Mouse (Mus musculus) intestine, postnatal 0 days (tissue): Measurements from ENCODE around the gene Psmb3. TPM values are rescaled to one million over a fixed set of nuclear protein-coding genes. Genes with fewer than 3 reads are reported as not detected.

Experiments used
- ATAC-seq: fragments of 200-750 bp; cut with Nextera tagmentation; 2 replicates; pipeline ENCODE4 v1.8.0; 2017; ENCODE audit warnings: mild to moderate bottlenecking, moderate TSS enrichment, moderate library complexity
- H3K27ac ChIP-seq: fragments of 300-500 bp; sonication (generic); 2 replicates; pipeline ENCODE4 v1.5.1; 2014; ENCODE audit warnings: mild to moderate bottlenecking, low read depth, low read length, moderate library complexity
- H3K27me3 ChIP-seq: fragments of 300-500 bp; sonication (generic); replicated peaks from 2 replicates; pipeline ENCODE4 v1.6.1; 2014; ENCODE audit warnings: low read length, mixed read lengths; ENCODE audit not compliant: control insufficient read depth, insufficient read depth
- H3K36me3 ChIP-seq: fragments of 300-500 bp; sonication (generic); 2 replicates; pipeline ENCODE4 v1.6.1; 2014; ENCODE audit warnings: mild to moderate bottlenecking, moderate library complexity; ENCODE audit not compliant: control insufficient read depth, insufficient read depth
- H3K4me1 ChIP-seq: fragments of 300-500 bp; sonication (generic); replicated peaks from 2 replicates; pipeline ENCODE4 v1.6.1; 2014; ENCODE audit warnings: antibody characterized with exemption, low read length, mixed read lengths; ENCODE audit not compliant: control insufficient read depth, insufficient read depth
- H3K4me2 ChIP-seq: fragments of 300-500 bp; sonication (generic); replicated peaks from 2 replicates; pipeline ENCODE4 v1.6.1; 2014; ENCODE audit warnings: low read depth, mild to moderate bottlenecking, moderate library complexity
- H3K4me3 ChIP-seq: fragments of 300-500 bp; sonication (generic); 2 replicates; pipeline ENCODE4 v1.5.1; 2014; ENCODE audit warnings: low read depth, low read length
- H3K9ac ChIP-seq: fragments of 300-500 bp; sonication (generic); 2 replicates; pipeline ENCODE4 v1.6.1; 2014; ENCODE audit warnings: mild to moderate bottlenecking, low read depth, low read length
- H3K9me3 ChIP-seq: fragments of 300-500 bp; sonication (generic); 2 replicates; pipeline ENCODE4 v1.6.1; 2016; ENCODE audit warnings: mixed run types; ENCODE audit not compliant: control insufficient read depth
- CTCF ChIP-seq: sonication (generic); IDR thresholded peaks from 2 replicates; pipeline ENCODE4 v1.5.1; 2016; ENCODE audit warnings: low read depth, mild to moderate bottlenecking, control low read depth, antibody characterized with exemption, moderate library complexity
- WGBS: fragments of 180-500 bp; shearing (Covaris S2); extraction: QIAGEN DNeasy Blood & Tissue Kit; methylation state at CpG from one replicate; pipeline ENCODE4 v1.1.7; 2014; 5-methylcytosine and 5-hydroxymethylcytosine counted together
- polyA plus RNA-seq: library from polyadenylated mRNA; unstranded; fragments of >200 nt; fragmentation: Nextera tagmentation; extraction: Ambion mirVana; gene quantifications from 2 replicates; pipeline ENCODE4 v1.2.1, GENCODE M21; 2015

Gene Psmb3
- polyA plus RNA-seq, 1 experiment from 2014 or later: 439 TPM

GRCm38 (mm10) chr11:97714356-97714755, 11.2 kb downstream of the Psmb3 start:
- WGBS: 94% methylated on average over 3 of the region's 3 CpGs
- Histone ChIP-seq H3K4me1 (no peaks in the 10 kb centered on the region), H3K27me3 (no peaks in the 10 kb centered on the region), H3K4me2 (no peak overlapping the region), H3K9ac (no peak overlapping the region), H3K4me3 (no peak overlapping the region), H3K27ac (no peak overlapping the region), H3K36me3 (peaks cover 48% of the 10 kb centered on the region), H3K9me3 (no peaks in the 10 kb centered on the region)
- ATAC-seq: no peak
- peak; percentile 52 for TF ChIP-seq CTCF

- Histone ChIP-seq H3K4me1 (no peaks in the 10 kb centered on the region), H3K9ac (no peak overlapping the region), H3K27ac (no peak overlapping the region), H3K9me3 (no peaks in the 10 kb centered on the region), H3K27me3 (no peaks in the 10 kb centered on the region), H3K36me3 (peaks cover 55% of the 10 kb centered on the region), H3K4me3 (no peak overlapping the region), H3K4me2 (no peak overlapping the region)
- no peak for ATAC-seq
- WGBS: 85% methylated on average over 14 of the region's 14 CpGs
- TF ChIP-seq CTCF: no peak
These were observed 11.9 kb downstream of the Psmb3 start for GRCm38 (mm10) chr11:97714784-97715760.

DNA sequence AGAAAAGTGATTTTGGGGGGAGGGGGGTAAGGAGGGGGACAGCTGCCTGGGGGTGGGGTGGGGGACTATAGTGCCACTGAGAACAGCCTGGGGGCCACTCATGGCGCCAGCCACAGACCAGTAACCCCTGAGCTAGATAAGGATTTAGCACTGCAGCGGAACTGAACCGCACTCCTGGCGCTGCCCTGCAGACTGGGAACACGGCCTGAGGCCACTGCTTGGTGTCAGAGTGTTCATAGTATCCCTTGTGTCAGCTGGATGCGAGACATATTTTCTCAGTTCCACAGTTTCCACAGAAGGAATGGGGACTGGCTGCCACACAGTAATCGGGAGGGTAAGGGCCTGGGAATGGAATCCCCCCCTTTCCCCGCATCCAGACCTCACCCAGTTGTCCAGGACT, 12.8 kb downstream of the Psmb3 start:
- no peak for TF ChIP-seq CTCF
- Histone ChIP-seq H3K9ac (no peak overlapping the region), H3K9me3 (no peaks in the 10 kb centered on the region), H3K27me3 (no peaks in the 10 kb centered on the region), H3K4me3 (no peak overlapping the region), H3K4me1 (no peaks in the 10 kb centered on the region), H3K4me2 (no peak overlapping the region), H3K36me3 (peaks cover 64% of the 10 kb centered on the region), H3K27ac (no peak overlapping the region)
- ATAC-seq: no peak
- WGBS: 87% methylated on average over 8 of the region's 8 CpGs

GRCm38 (mm10) chr11:97717369-97718280, 14.4 kb downstream of the Psmb3 start:
- no peak overlapping the region for H3K9ac ChIP-seq

DNA sequence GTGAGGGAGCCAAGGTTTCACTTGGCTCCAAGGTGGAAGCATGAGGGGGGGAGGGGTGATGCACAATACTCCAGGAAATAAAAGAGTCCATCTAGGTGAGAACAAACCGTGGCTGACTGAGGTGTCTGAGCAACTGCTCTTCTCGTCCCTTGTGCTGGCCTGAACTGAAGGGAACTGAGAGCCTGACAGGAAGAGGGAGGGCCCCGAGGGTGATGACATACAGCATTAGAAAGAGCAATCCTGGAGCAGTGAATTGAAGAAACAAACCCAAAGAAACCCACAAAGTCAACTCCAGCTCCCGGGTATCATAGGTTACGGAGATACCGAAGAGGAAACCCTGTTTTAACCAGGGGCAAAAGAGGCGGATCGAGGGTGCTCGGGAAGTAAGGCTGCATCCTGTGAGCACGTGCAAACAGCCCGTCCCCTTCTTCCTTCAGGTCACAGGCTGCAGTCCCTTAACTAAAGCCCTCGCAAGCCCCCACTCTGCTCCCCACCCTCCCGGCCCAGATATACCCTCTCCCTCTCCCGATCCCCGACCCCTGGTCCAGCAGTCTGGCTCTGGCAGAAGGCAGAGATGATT, 15.2 kb downstream of the Psmb3 start:
- H3K4me1 ChIP-seq: no peaks in the 10 kb centered on the region
- no peaks in the 10 kb centered on the region for H3K9me3 ChIP-seq
- no peak for TF ChIP-seq CTCF
- H3K4me2 ChIP-seq: no peak overlapping the region
- peaks cover 78% of the 10 kb centered on the region for H3K36me3 ChIP-seq
- no peak overlapping the region for H3K9ac ChIP-seq
- no peak overlapping the region for H3K4me3 ChIP-seq
- 76% methylated on average over 15 of the region's 15 CpGs for WGBS
- no peak for ATAC-seq
- no peak overlapping the region for H3K27ac ChIP-seq
- no peaks in the 10 kb centered on the region for H3K27me3 ChIP-seq

More at GRCm38 (mm10) chr11:97717369-97718280, 14.4 kb downstream of the Psmb3 start:
- Histone ChIP-seq H3K27ac (no peak overlapping the region; the same call in 1 of the 2 replicates), H3K9me3 (no peaks in the 10 kb centered on the region), H3K4me3 (no peak overlapping the region), H3K36me3 (peaks cover 74% of the 10 kb centered on the region), H3K4me1 (no peaks in the 10 kb centered on the region), H3K27me3 (no peaks in the 10 kb centered on the region), H3K4me2 (no peak overlapping the region)
- ATAC-seq: no peak
- TF ChIP-seq CTCF: no peak
- WGBS: 84% methylated on average over 26 of the region's 26 CpGs

GRCm38 (mm10) chr11:97719041-97719440, 15.8 kb downstream of the Psmb3 start:
- no peak for TF ChIP-seq CTCF
- ATAC-seq: no peak
- Histone ChIP-seq H3K4me1 (no peaks in the 10 kb centered on the region), H3K9ac (no peak overlapping the region), H3K27me3 (no peaks in the 10 kb centered on the region), H3K27ac (no peak overlapping the region), H3K36me3 (peaks cover 76% of the 10 kb centered on the region), H3K9me3 (no peaks in the 10 kb centered on the region), H3K4me3 (no peak overlapping the region), H3K4me2 (no peak overlapping the region)
- 98% methylated on average over 4 of the region's 4 CpGs for WGBS
